Mouse (Mus musculus): Measurements from ENCODE around the gene Amhr2. TPM values are rescaled to one million over a fixed set of nuclear protein-coding genes. Genes with fewer than 3 reads are reported as not detected.

Gene Amhr2
- polyA plus RNA-seq, 1 experiment from 2014 or later: 0.21 TPM

DNA sequence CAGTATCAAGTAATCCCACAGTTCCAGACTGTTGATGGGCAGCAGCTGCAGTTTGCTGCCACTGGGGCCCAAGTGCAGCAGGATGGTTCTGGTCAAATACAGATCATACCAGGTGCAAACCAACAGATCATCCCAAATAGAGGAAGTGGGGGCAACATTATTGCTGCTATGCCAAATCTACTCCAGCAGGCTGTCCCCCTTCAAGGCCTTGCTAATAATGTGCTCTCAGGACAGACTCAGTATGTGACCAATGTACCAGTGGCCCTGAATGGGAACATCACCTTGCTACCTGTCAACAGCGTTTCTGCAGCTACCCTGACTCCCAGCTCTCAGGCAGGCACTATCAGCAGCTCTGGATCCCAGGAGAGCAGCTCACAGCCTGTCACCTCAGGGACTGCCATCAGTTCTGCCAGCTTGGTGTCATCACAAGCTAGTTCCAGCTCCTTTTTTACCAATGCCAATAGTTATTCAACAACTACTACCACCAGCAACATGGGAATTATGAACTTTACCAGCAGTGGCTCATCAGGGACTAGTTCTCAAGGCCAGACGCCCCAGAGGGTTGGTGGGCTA, 36.5 kb upstream of the Amhr2 start:
- no peak for DNase-seq
- H3K27ac ChIP-seq (ENCODE audit: low read depth): no peak overlapping the region
- WGBS: 70% methylated on average over 2 of the region's 2 CpGs
- no peak overlapping the region for H3K4me3 ChIP-seq (ENCODE audit: low read depth, low read length)
- no peak overlapping the region for H3K9ac ChIP-seq
- peaks cover 59% of the 10 kb centered on the region for H3K36me3 ChIP-seq (ENCODE audit: insufficient read depth)
- 0 out of 2 replicates have a peak overlapping the region, but pooled peaks have one; percentile 12 for H3K4me2 ChIP-seq
- no peak for ATAC-seq (ENCODE audit: insufficient read depth)
- TF ChIP-seq CTCF (IDR thresholded peaks at IDR 0.05; ENCODE audit: low read depth): no peak
- no peaks in the 10 kb centered on the region for H3K27me3 ChIP-seq (ENCODE audit: insufficient read depth, low read length)
- H3K9me3 ChIP-seq (ENCODE audit: low read depth, low read length): no peaks in the 10 kb centered on the region
- H3K4me1 ChIP-seq (ENCODE audit: insufficient read depth): peaks cover 21% of the 10 kb centered on the region

DNA sequence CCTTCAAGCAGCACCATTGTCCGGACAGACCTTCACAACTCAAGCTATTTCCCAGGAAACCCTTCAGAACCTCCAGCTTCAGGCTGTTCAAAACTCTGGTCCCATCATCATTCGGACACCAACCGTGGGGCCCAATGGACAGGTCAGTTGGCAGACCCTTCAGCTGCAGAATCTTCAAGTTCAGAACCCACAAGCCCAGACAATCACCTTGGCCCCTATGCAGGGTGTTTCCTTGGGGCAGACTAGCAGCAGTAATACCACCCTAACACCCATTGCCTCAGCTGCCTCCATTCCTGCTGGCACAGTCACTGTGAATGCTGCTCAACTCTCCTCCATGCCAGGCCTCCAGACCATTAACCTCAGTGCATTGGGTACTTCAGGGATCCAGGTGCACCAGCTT, 35.9 kb upstream of the Amhr2 start:
- WGBS: 91% methylated on average over 3 of the region's 3 CpGs
- ATAC-seq (ENCODE audit: insufficient read depth): no peak
- no peaks in the 10 kb centered on the region for H3K9me3 ChIP-seq (ENCODE audit: low read depth, low read length)
- TF ChIP-seq CTCF (IDR thresholded peaks at IDR 0.05; ENCODE audit: low read depth): no peak
- H3K9ac ChIP-seq: no peak overlapping the region
- H3K27ac ChIP-seq (ENCODE audit: low read depth): no peak overlapping the region
- H3K4me1 ChIP-seq (ENCODE audit: insufficient read depth): peaks cover 21% of the 10 kb centered on the region
- H3K36me3 ChIP-seq (ENCODE audit: insufficient read depth): peaks cover 63% of the 10 kb centered on the region
- no peak for DNase-seq
- peak overlapping the region; percentile 40 for H3K4me2 ChIP-seq
- peak overlapping the region; percentile 14; the same call in 1 of the 2 replicates for H3K4me3 ChIP-seq (ENCODE audit: low read depth, low read length)
- H3K27me3 ChIP-seq (ENCODE audit: insufficient read depth, low read length): no peaks in the 10 kb centered on the region

DNA sequence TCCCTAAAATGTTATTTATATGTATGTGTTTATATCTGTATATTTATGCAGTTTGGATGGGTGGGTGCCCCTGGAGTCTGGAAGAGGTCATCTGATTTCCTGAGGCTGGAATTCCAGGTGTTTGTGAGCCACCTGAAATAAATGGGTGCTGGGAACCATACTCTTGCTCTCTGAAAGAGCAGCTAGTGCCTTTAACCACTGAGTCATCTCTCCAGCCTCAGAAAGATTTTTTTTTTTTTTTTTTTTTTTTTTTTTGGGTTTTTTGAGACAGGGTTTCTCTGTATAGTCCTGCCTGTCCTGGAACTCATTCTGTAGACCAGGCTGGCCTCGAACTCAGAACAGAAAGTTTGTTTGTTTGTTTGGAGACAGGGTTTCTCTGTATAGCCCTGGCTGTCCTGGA, 34.1 kb upstream of the Amhr2 start:
- 93% methylated on average over 1 of the region's 1 CpGs for WGBS
- DNase-seq: no peak
- Histone ChIP-seq H3K36me3 (ENCODE audit: insufficient read depth) (peaks cover 68% of the 10 kb centered on the region), H3K4me1 (ENCODE audit: insufficient read depth) (peaks cover 21% of the 10 kb centered on the region), H3K9me3 (ENCODE audit: low read depth, low read length) (no peaks in the 10 kb centered on the region), H3K27ac (ENCODE audit: low read depth) (no peak overlapping the region), H3K4me2 (no peak overlapping the region; the same call in 1 of the 2 replicates), H3K4me3 (ENCODE audit: low read depth, low read length) (peak overlapping the region; percentile 12; the same call in 1 of the 2 replicates), H3K27me3 (ENCODE audit: insufficient read depth, low read length) (no peaks in the 10 kb centered on the region), H3K9ac (no peak overlapping the region)
- ATAC-seq (ENCODE audit: insufficient read depth): no peak
- TF ChIP-seq CTCF (IDR thresholded peaks at IDR 0.05; ENCODE audit: low read depth): no peak

DNA sequence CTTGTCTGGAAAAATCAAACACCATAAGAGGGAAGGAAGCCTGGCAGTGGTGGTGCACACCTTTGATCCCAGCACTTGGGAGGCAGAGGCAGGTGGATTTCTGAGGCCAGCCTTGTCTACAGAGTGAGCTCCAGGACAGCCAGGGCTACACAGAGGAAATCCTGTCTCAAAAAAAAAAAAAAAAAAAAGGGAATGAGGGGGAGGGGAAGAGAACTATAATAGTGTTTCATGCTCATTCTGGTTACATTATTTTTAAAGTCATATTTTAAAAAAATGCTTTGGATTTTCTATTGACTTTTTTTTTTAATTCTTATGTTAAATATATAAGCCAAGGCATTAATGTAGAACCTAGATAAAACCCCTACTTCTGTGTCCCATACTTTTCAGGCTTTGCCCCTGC, 31.5 kb upstream of the Amhr2 start:
- peaks cover 15% of the 10 kb centered on the region for H3K4me1 ChIP-seq (ENCODE audit: insufficient read depth)
- DNase-seq (no peak), ATAC-seq (ENCODE audit: insufficient read depth) (no peak)
- no peak overlapping the region for H3K4me3 ChIP-seq (ENCODE audit: low read depth, low read length)
- H3K36me3 ChIP-seq (ENCODE audit: insufficient read depth): peaks cover 56% of the 10 kb centered on the region
- H3K9me3 ChIP-seq (ENCODE audit: low read depth, low read length): no peaks in the 10 kb centered on the region
- no peak overlapping the region for H3K9ac ChIP-seq
- no peak for TF ChIP-seq CTCF (IDR thresholded peaks at IDR 0.05; ENCODE audit: low read depth)
- no peak overlapping the region for H3K4me2 ChIP-seq
- no peaks in the 10 kb centered on the region for H3K27me3 ChIP-seq (ENCODE audit: insufficient read depth, low read length)
- no peak overlapping the region for H3K27ac ChIP-seq (ENCODE audit: low read depth)

DNA sequence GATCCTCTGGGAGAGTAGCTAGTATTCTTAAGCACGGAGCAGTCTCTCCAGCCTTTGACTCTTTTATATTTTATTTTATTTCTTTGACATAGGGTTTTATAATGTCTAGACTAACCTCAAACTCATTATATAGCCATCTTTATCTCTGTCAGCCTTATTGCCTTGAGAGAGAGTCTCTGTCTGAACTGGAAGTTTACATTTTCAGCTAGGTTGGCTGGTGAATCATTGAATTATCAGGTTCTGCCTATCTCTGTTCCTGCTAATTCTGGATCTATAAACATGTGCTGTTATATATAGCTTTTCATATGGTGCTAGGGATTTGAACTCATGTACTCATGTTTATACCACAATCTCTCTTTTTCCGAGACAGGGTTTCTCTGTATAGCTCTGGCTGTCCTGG, 27.6 kb upstream of the Amhr2 start:
- H3K9me3 ChIP-seq (ENCODE audit: low read depth, low read length): no peaks in the 10 kb centered on the region
- H3K4me1 ChIP-seq (ENCODE audit: insufficient read depth): no peaks in the 10 kb centered on the region
- no peak overlapping the region for H3K9ac ChIP-seq
- H3K4me3 ChIP-seq (ENCODE audit: low read depth, low read length): no peak overlapping the region
- no peak for TF ChIP-seq CTCF (IDR thresholded peaks at IDR 0.05; ENCODE audit: low read depth)
- ATAC-seq (ENCODE audit: insufficient read depth) (no peak), DNase-seq (no peak)
- 87% methylated on average over 2 of the region's 2 CpGs for WGBS
- no peak overlapping the region for H3K27ac ChIP-seq (ENCODE audit: low read depth)
- H3K36me3 ChIP-seq (ENCODE audit: insufficient read depth): peaks cover 44% of the 10 kb centered on the region
- no peaks in the 10 kb centered on the region for H3K27me3 ChIP-seq (ENCODE audit: insufficient read depth, low read length)
- no peak overlapping the region for H3K4me2 ChIP-seq

DNA sequence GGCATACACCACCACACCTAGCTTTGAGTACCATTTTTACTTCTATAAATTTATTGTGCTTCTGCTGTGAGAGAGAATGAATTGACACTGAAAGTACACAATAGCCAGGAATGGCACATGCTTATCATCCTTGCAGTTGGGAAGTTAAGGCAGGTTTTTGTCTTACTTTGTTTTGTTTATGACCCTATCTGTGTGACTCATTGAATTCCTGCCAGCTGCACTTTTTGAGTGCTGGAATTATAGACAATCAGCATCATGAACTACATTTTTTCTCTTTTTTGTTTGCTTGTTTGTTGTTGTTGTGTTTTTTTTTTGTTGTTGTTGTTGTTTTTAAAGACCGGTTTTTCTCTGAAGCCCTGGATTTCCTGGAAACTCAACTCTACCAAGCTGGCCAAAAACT, 24.2 kb upstream of the Amhr2 start:
- H3K9me3 ChIP-seq (ENCODE audit: low read depth, low read length): no peaks in the 10 kb centered on the region
- H3K4me3 ChIP-seq (ENCODE audit: low read depth, low read length): no peak overlapping the region
- no peaks in the 10 kb centered on the region for H3K27me3 ChIP-seq (ENCODE audit: insufficient read depth, low read length)
- ATAC-seq (ENCODE audit: insufficient read depth) (no peak), DNase-seq (no peak)
- no peak overlapping the region for H3K4me2 ChIP-seq
- no peak overlapping the region for H3K9ac ChIP-seq
- no peaks in the 10 kb centered on the region for H3K4me1 ChIP-seq (ENCODE audit: insufficient read depth)
- H3K36me3 ChIP-seq (ENCODE audit: insufficient read depth): peaks cover 40% of the 10 kb centered on the region
- TF ChIP-seq CTCF (IDR thresholded peaks at IDR 0.05; ENCODE audit: low read depth): no peak
- 43% methylated on average over 1 of the region's 1 CpGs for WGBS
- H3K27ac ChIP-seq (ENCODE audit: low read depth): no peak overlapping the region

DNA sequence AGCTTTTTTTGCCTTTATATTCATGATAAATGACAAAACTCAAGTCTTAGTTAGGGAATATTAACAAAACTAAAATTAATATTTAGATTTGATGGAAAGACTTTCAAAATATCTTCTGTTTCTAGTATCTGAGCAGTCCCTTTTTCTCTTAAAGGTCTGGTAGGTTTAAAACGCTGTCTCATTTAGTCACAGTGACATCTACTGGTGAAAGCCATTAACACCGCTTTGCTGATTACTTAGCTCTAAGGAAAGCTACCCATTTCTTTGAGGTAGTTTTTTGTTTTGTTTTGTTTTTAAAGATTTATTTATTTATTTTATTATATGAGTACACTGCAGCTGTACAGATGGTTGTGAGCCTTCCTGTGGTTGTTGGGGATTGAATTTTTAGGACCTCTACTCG, 23.7 kb upstream of the Amhr2 start:
- 52% methylated on average over 3 of the region's 3 CpGs for WGBS
- peak; percentile 92 for DNase-seq
- H3K27ac ChIP-seq (ENCODE audit: low read depth): no peak overlapping the region
- no peaks in the 10 kb centered on the region for H3K9me3 ChIP-seq (ENCODE audit: low read depth, low read length)
- H3K36me3 ChIP-seq (ENCODE audit: insufficient read depth): peaks cover 45% of the 10 kb centered on the region
- H3K4me2 ChIP-seq: no peak overlapping the region
- no peak overlapping the region for H3K9ac ChIP-seq
- ATAC-seq (ENCODE audit: insufficient read depth): no peak
- peak; percentile 66 for TF ChIP-seq CTCF (IDR thresholded peaks at IDR 0.05; ENCODE audit: low read depth)
- no peaks in the 10 kb centered on the region for H3K4me1 ChIP-seq (ENCODE audit: insufficient read depth)
- no peak overlapping the region for H3K4me3 ChIP-seq (ENCODE audit: low read depth, low read length)
- no peaks in the 10 kb centered on the region for H3K27me3 ChIP-seq (ENCODE audit: insufficient read depth, low read length)
